Mouse (Mus musculus) liver, embryonic 18 days (tissue): Measurements from ENCODE around the gene Vmn1r14. TPM values are rescaled to one million over a fixed set of nuclear protein-coding genes. Genes with fewer than 3 reads are reported as not detected.

Experiments
- polyA plus RNA-seq: library from polyadenylated mRNA; depleted of rRNA; stranded (reverse); fragments of >200 nt; gene quantifications from 2 replicates; pipeline ENCODE4 v1.2.3, GENCODE M21; 2012; rRNA removed

Vmn1r14 gene
- not detected in 2 replicates for polyA plus RNA-seq

DNA sequence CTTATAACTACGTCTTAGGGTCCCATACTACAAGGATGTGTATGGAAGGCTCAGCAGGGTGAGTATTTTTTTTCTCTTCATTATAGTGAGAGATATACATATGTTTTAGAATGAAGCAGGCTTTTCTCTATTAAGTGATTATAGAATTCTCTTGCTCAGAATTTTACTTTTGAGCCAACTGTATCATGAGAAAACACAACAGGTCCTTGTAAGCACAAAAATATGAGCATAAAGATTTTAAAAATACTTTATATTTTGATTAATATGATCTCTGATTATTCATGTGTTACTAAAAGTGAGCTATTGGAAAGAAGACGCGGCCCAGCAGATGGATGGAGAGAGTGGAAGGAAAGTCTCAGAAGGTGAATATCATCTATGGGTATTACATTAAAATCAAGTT, at the start of gene Vmn1r14:
Gene Vmn1r14, plus strand, starts transcription at position 301 of the 400 bp plus-strand sequence.

DNA sequence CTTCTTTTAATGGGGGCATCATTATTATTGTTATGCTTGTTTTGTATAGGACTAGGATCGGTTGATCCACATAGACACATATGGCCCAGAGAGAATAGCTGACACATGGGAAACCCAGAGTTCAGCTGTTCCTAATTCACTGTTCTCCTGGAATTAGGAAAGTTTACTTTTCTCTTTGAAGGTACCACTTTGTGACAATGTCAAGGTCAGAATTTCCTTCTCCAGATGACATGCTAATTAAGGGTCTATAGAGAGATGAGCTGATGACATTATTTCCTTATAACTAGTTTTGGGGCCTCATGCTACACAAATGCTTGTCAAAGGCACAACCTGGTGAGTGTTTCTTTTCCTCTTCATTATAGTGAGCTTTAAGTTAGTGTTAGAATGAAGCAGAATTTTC, 28.5 kb upstream of the Vmn1r14 start, which contains the start of gene Vmn1r13:
Gene Vmn1r13, plus strand, starts transcription at position 301 of the 400 bp plus-strand sequence.

DNA sequence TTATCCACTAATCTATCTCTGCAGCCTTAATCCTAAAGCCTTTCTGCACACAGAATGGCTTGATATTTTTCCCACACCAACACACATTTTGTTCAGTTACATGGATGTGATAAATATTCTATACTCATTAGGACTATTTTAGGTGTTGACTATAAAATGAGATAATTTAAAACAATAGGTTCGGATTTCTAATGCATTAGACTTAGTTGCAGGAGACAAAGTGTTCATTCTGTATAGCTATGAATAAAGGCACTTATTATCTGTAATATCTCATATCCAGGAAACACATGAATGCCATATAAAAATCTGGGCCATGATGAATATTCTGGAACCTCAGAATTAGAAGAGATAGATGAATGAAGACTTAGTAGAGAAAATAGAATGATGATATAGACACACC, 26.2 kb downstream of the Vmn1r14 start, which contains the start of gene Vmn1r15:
Gene Vmn1r15, plus strand, starts transcription at position 301 of the 400 bp plus-strand sequence.

Other genes starting within 250 kb of the Vmn1r14 start
- not detected in 2 replicates for gene Vmn1r6, start 234.4 kb upstream of the Vmn1r14 start, polyA plus RNA-seq
- not detected in 2 replicates for gene Vmn1r7, start 206.4 kb upstream of the Vmn1r14 start, polyA plus RNA-seq
- not detected in 2 replicates for gene Vmn1r8, start 199.4 kb upstream of the Vmn1r14 start, polyA plus RNA-seq
- under 0.01 TPM in 1 of 2 replicates, not detected in the other for gene Vmn1r9, start 164.9 kb upstream of the Vmn1r14 start, polyA plus RNA-seq
- gene Vmn1r10, start 122.2 kb upstream of the Vmn1r14 start, polyA plus RNA-seq = not detected in 2 replicates
- gene Vmn1r11, start 98.2 kb upstream of the Vmn1r14 start, polyA plus RNA-seq = not detected in 2 replicates
- not detected in 2 replicates for gene Vmn1r12, start 74.8 kb upstream of the Vmn1r14 start, polyA plus RNA-seq
- gene Vmn1r13, start 28.4 kb upstream of the Vmn1r14 start, polyA plus RNA-seq = not detected in 2 replicates
- not detected in 2 replicates for gene Vmn1r15, start 26.3 kb downstream of the Vmn1r14 start, polyA plus RNA-seq
- gene Vmn1r16, start 97.8 kb downstream of the Vmn1r14 start, polyA plus RNA-seq = not detected in 2 replicates
- gene Vmn1r17, start 132.0 kb downstream of the Vmn1r14 start, polyA plus RNA-seq = not detected in 2 replicates
- not detected in 2 replicates for gene Vmn1r18, start 164.1 kb downstream of the Vmn1r14 start, polyA plus RNA-seq
- gene Vmn1r19, start 172.1 kb downstream of the Vmn1r14 start, polyA plus RNA-seq = not detected in 2 replicates
- not detected in 2 replicates for gene Vmn1r20, start 197.2 kb downstream of the Vmn1r14 start, polyA plus RNA-seq